Mouse (Mus musculus) heart, postnatal 0 days (tissue): ENCODE data around the gene Cd7.
A peak's percentile ranks its signal among the peaks of the same experiment; 100 is the strongest.

ENCODE experiments used
- CTCF ChIP-seq: IDR thresholded peaks from 2 replicates; pipeline ENCODE4 v1.5.1; 2016; ENCODE audit warnings: antibody characterized with exemption, control low read depth, low read depth
- EP300 ChIP-seq: IDR thresholded peaks from 2 replicates; pipeline ENCODE4 v1.6.1; 2016; ENCODE audit warnings: antibody characterized with exemption, low read depth

GRCm38 (mm10) chr11:121014896-121015300 is 24.3 kb downstream of the Cd7 start:
- TF ChIP-seq EP300 (no peak), CTCF (peak; percentile 17; the same call in 1 of the 2 replicates)
